Mouse (Mus musculus): ENCODE data around the gene Gchfr. TPM values are rescaled to one million over a fixed set of nuclear protein-coding genes. Genes with fewer than 3 reads are reported as not detected.

Gchfr gene
- polyA plus RNA-seq, 1 experiment from 2014 or later: 9.9 TPM

DNA sequence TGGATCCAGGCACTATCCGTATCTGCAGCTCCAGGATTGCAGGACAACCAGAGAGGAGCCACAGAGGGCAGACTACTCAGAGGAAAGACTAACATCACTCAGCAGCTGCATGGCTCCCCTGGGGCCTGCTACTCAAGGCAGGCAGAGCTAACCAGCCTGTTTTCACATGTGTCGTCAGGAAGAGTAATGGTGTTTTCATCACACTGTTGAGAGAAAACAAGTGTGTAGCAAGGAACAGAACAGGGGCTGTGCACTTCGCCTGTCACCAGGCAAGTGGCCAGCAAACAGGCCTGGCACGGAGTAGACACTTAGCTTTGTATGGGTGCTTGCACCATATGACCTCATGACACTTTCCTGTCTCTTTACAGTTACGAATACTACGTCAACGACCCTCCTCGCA, 4.0 kb downstream of the Gchfr start:
- no peaks in the 10 kb centered on the region; the same call in 1 of the 2 replicates for H3K36me3 ChIP-seq (ENCODE audit: control insufficient read depth, insufficient read depth, low read length)
- H3K27ac ChIP-seq (ENCODE audit: low read length): no peak overlapping the region
- no peak overlapping the region for H3K4me2 ChIP-seq (ENCODE audit: low read depth, low read length)
- WGBS: 53% methylated on average over 8 of the region's 8 CpGs
- no peak for ATAC-seq (ENCODE audit: insufficient read depth, low FRiP score)
- H3K9me3 ChIP-seq (replicated peaks; ENCODE audit: control insufficient read depth, low read length): no peaks in the 10 kb centered on the region
- H3K4me3 ChIP-seq (replicated peaks; ENCODE audit: low read length): no peak overlapping the region
- H3K9ac ChIP-seq (ENCODE audit: low read length): no peak overlapping the region
- H3K27me3 ChIP-seq (ENCODE audit: control insufficient read depth, insufficient read depth, low read length): no peaks in the 10 kb centered on the region
- H3K4me1 ChIP-seq (ENCODE audit: control insufficient read depth, insufficient read depth, low read length): peaks cover 23% of the 10 kb centered on the region

DNA sequence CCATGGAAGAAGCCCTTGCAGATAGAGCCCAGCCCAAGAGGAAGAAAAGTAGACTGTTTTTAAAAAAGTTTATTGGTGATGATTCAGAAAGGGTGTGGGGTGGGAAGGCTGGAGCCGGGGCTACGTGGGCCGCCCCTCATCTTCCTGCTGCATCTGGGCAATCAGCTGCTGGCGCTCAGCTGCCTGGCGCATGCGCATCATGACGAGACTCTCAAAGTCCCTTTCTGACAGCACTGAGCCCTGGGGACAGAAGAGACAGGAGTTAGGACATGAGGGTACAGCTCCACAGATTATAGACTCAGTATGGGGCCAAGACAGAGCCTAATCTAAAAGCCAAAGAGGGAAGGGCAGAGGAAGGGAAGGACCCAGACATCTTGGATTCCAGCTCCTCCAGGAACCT, 4.9 kb downstream of the Gchfr start:
- ATAC-seq (ENCODE audit: insufficient read depth, low FRiP score): no peak
- WGBS: 89% methylated on average over 7 of the region's 7 CpGs
- Histone ChIP-seq H3K9ac (ENCODE audit: low read length) (no peak overlapping the region), H3K36me3 (ENCODE audit: control insufficient read depth, insufficient read depth, low read length) (no peaks in the 10 kb centered on the region; the same call in 1 of the 2 replicates), H3K4me1 (ENCODE audit: control insufficient read depth, insufficient read depth, low read length) (peaks cover 15% of the 10 kb centered on the region; the same call in 1 of the 2 replicates), H3K27ac (ENCODE audit: low read length) (no peak overlapping the region), H3K4me2 (ENCODE audit: low read depth, low read length) (no peak overlapping the region), H3K4me3 (replicated peaks; ENCODE audit: low read length) (no peak overlapping the region), H3K27me3 (ENCODE audit: control insufficient read depth, insufficient read depth, low read length) (no peaks in the 10 kb centered on the region), H3K9me3 (replicated peaks; ENCODE audit: control insufficient read depth, low read length) (no peaks in the 10 kb centered on the region)

DNA sequence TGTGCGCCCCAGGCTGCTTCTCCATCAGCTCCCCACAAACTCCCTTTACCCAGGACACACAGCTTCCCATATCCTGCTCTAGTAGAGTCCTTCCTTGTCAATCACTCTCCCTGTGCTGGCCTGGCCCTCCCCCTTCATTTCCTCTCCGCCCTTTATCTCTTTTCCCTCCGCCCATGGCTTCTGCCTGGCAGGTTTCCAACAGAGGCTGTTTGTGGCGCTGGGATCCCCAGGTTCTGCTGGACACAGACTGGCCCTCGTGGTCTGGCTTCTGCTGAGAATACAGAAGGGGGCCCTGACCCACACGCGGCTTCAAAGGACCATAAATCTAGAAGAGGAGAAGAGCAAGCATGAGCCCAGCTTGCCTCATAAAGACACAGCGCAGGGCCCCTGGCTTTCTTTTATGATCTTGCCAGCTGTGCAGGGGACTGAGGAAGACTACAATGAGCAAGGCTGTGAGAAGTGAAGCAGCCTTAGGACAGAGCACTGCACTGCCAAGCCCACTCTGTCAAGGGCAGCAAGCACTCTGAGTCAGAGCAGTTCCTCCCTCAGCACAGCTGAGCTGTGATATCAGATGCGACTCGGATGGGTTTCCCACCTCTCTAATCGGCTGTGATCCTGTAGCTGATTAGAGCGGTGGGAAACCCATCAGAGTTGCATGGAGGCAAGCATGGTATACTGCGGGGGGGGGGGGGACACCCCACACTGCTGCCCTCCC, 5.4 kb downstream of the Gchfr start:
- no peak overlapping the region for H3K9ac ChIP-seq (ENCODE audit: low read length)
- 17% methylated on average over 13 of the region's 13 CpGs for WGBS
- no peak overlapping the region for H3K4me3 ChIP-seq (replicated peaks; ENCODE audit: low read length)
- H3K4me2 ChIP-seq (ENCODE audit: low read depth, low read length): peak overlapping the region; percentile 17; the same call in 1 of the 2 replicates
- peaks cover 15% of the 10 kb centered on the region; the same call in 1 of the 2 replicates for H3K4me1 ChIP-seq (ENCODE audit: control insufficient read depth, insufficient read depth, low read length)
- H3K27me3 ChIP-seq (ENCODE audit: control insufficient read depth, insufficient read depth, low read length): no peaks in the 10 kb centered on the region
- no peaks in the 10 kb centered on the region; the same call in 1 of the 2 replicates for H3K36me3 ChIP-seq (ENCODE audit: control insufficient read depth, insufficient read depth, low read length)
- ATAC-seq (ENCODE audit: insufficient read depth, low FRiP score): peak; percentile 14; the same call in 1 of the 2 replicates
- no peak overlapping the region; the same call in 1 of the 2 replicates for H3K27ac ChIP-seq (ENCODE audit: low read length)
- H3K9me3 ChIP-seq (replicated peaks; ENCODE audit: control insufficient read depth, low read length): no peaks in the 10 kb centered on the region

DNA sequence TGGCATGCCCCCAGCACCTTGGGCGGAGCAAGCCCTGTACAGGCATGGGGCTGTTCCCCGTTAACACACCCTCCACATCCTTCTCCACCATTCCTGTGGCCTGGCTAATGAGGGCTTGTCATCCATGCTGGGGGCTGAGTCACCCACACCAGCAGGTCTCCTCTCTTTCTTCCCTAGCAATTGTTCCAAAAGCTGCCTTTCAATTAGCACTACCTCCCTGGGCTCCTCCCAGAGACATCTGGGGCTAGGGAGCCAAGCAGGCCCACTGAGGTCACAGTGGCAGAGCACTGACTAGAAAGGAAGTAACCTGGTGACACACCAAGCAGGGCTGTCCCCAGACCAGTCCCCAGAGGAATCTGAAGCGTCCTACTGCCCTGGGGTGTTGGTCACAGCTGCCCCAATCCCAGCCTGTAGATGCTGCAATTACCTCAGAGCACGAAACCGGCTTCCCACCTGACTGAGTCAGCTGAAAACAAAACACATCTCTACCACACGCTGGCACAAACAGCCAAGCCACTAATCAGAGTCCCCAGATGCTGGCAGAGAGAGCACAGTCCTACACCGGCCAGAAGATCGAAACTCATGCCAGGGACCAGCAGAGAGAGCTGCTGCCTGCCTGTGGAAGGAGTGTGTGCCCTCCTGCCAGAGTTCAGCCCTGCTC, 6.5 kb downstream of the Gchfr start, which contains the start of gene Gm14137:
Gm14137 (plus strand) TSS at position 519 of the 661 bp plus-strand sequence.
- Histone ChIP-seq H3K4me3 (replicated peaks; ENCODE audit: low read length) (no peak within 1 kb of the TSS), H3K9me3 (replicated peaks; ENCODE audit: control insufficient read depth, low read length) (no peaks in the 10 kb centered on the region), H3K4me1 (ENCODE audit: control insufficient read depth, insufficient read depth, low read length) (peaks cover 15% of the 10 kb centered on the region; the same call in 1 of the 2 replicates), H3K4me2 (ENCODE audit: low read depth, low read length) (no peak within 1 kb of the TSS), H3K36me3 (ENCODE audit: control insufficient read depth, insufficient read depth, low read length) (no peaks in the 10 kb centered on the region; the same call in 1 of the 2 replicates), H3K27me3 (ENCODE audit: control insufficient read depth, insufficient read depth, low read length) (no peaks in the 10 kb centered on the region), H3K27ac (ENCODE audit: low read length) (peak within 1 kb of the TSS; percentile 54; the same call in 1 of the 2 replicates), H3K9ac (ENCODE audit: low read length) (peak within 1 kb of the TSS; percentile 13; the same call in 1 of the 2 replicates)
- ATAC-seq (ENCODE audit: insufficient read depth, low FRiP score): peak; percentile 48; the same call in 1 of the 2 replicates
- 62% methylated on average over 8 of the region's 8 CpGs for WGBS

DNA sequence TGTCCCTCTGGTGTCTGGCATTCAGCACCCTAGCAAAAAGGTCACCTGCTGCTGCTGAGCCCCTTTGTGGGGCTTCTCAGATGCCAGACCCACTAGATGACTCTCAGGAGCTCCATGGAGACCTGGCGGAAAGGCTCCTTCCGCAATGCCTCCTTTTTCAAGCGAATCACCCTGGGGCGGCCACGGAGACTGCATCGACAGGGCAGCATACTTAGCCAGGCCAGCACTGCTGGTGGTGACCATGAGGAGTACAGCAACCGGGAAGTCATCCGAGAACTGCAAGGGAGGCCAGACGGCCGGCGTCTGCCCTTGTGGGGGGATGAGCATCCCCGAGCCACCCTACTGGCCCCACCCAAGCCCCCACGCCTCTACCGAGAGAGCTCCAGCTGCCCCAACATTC, 7.3 kb downstream of the Gchfr start:
- no peak for ATAC-seq (ENCODE audit: insufficient read depth, low FRiP score)
- H3K9me3 ChIP-seq (replicated peaks; ENCODE audit: control insufficient read depth, low read length): no peaks in the 10 kb centered on the region
- H3K4me1 ChIP-seq (ENCODE audit: control insufficient read depth, insufficient read depth, low read length): peaks cover 15% of the 10 kb centered on the region; the same call in 1 of the 2 replicates
- H3K27me3 ChIP-seq (ENCODE audit: control insufficient read depth, insufficient read depth, low read length): no peaks in the 10 kb centered on the region
- peak overlapping the region; percentile 54; the same call in 1 of the 2 replicates for H3K27ac ChIP-seq (ENCODE audit: low read length)
- peak overlapping the region; percentile 13; the same call in 1 of the 2 replicates for H3K9ac ChIP-seq (ENCODE audit: low read length)
- 70% methylated on average over 14 of the region's 14 CpGs for WGBS
- no peak overlapping the region for H3K4me3 ChIP-seq (replicated peaks; ENCODE audit: low read length)
- H3K4me2 ChIP-seq (ENCODE audit: low read depth, low read length): no peak overlapping the region
- H3K36me3 ChIP-seq (ENCODE audit: control insufficient read depth, insufficient read depth, low read length): no peaks in the 10 kb centered on the region; the same call in 1 of the 2 replicates

DNA sequence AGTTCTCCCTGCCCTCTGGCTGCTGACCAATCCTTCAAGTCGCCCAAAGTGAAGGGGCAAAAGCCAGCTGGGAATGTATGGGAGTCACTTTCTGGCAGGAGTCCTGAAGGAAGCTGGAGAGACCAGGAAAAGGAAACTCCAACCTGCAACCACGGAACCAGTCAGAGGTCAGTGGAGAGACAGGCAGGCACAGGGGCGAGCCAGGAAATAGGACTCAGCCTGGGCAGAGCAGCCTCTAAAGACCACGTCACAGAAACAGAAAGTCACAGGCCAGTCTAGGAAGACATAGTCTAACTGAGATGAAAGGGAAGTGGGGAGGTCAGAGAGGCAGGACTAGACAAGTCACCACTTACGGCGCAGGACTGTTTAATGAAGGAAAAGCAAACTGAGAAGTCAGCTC, 8.0 kb downstream of the Gchfr start:
- Histone ChIP-seq H3K4me2 (ENCODE audit: low read depth, low read length) (no peak overlapping the region), H3K36me3 (ENCODE audit: control insufficient read depth, insufficient read depth, low read length) (no peaks in the 10 kb centered on the region; the same call in 1 of the 2 replicates), H3K4me3 (replicated peaks; ENCODE audit: low read length) (no peak overlapping the region), H3K27ac (ENCODE audit: low read length) (no peak overlapping the region), H3K4me1 (ENCODE audit: control insufficient read depth, insufficient read depth, low read length) (peaks cover 15% of the 10 kb centered on the region; the same call in 1 of the 2 replicates), H3K9ac (ENCODE audit: low read length) (no peak overlapping the region), H3K9me3 (replicated peaks; ENCODE audit: control insufficient read depth, low read length) (no peaks in the 10 kb centered on the region), H3K27me3 (ENCODE audit: control insufficient read depth, insufficient read depth, low read length) (no peaks in the 10 kb centered on the region)
- WGBS: 59% methylated on average over 6 of the region's 6 CpGs
- no peak for ATAC-seq (ENCODE audit: insufficient read depth, low FRiP score)

DNA sequence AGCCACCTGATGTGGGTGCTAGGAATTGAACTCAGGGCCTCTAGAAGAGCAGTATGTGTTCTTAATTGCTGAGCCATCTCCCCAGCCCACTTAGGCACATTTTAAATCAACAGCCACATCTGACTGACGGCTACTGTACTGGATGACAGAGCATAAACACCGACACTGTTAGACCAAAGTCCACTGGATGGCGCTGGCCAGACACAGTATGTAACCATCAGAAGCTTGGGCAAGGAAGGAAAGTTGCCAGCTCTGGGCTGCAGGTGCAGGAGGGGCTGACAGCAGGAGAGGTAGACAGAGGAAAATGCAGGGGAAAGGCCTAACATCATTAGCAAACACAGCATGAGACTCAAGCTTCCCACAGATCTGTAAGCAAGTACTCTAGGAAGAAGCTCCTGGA, 9.2 kb downstream of the Gchfr start:
- Histone ChIP-seq H3K4me2 (ENCODE audit: low read depth, low read length) (no peak overlapping the region), H3K9me3 (replicated peaks; ENCODE audit: control insufficient read depth, low read length) (no peaks in the 10 kb centered on the region), H3K4me3 (replicated peaks; ENCODE audit: low read length) (no peak overlapping the region), H3K9ac (ENCODE audit: low read length) (no peak overlapping the region), H3K27ac (ENCODE audit: low read length) (no peak overlapping the region), H3K36me3 (ENCODE audit: control insufficient read depth, insufficient read depth, low read length) (no peaks in the 10 kb centered on the region; the same call in 1 of the 2 replicates), H3K4me1 (ENCODE audit: control insufficient read depth, insufficient read depth, low read length) (peaks cover 15% of the 10 kb centered on the region; the same call in 1 of the 2 replicates), H3K27me3 (ENCODE audit: control insufficient read depth, insufficient read depth, low read length) (no peaks in the 10 kb centered on the region)
- 65% methylated on average over 3 of the region's 3 CpGs for WGBS
- ATAC-seq (ENCODE audit: insufficient read depth, low FRiP score): no peak

DNA sequence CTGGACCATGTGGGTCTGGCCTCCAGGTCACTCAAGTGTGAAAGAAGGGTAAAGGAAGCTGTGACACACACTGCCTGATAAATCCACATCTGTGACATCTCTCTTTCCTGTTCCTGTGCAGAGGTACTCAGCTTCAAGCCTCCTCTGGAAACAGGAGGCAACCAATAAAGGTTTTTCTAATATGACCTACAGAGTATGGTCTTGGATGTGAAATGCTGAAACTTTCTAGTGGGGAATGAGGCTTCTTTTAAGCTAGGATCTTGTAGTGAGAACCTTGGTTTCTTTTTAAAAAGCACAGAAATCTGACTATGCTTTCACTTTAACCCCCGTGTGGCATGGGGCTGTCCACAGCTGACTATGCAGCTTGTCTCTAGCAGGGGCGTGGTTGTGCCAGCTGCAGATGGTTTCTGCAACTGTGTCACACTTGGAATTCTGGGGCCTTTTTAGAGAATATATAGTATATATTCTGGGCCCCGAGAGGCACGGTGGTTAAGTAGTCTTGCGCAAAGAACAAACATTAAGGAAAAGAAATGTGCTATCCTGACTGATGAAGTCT, 9.9 kb downstream of the Gchfr start:
- Histone ChIP-seq H3K27ac (ENCODE audit: low read length) (no peak overlapping the region), H3K4me1 (ENCODE audit: control insufficient read depth, insufficient read depth, low read length) (peaks cover 13% of the 10 kb centered on the region; the same call in 1 of the 2 replicates), H3K36me3 (ENCODE audit: control insufficient read depth, insufficient read depth, low read length) (no peaks in the 10 kb centered on the region), H3K27me3 (ENCODE audit: control insufficient read depth, insufficient read depth, low read length) (no peaks in the 10 kb centered on the region), H3K4me2 (ENCODE audit: low read depth, low read length) (no peak overlapping the region), H3K4me3 (replicated peaks; ENCODE audit: low read length) (no peak overlapping the region), H3K9ac (ENCODE audit: low read length) (no peak overlapping the region), H3K9me3 (replicated peaks; ENCODE audit: control insufficient read depth, low read length) (no peaks in the 10 kb centered on the region)
- 92% methylated on average over 5 of the region's 5 CpGs for WGBS
- ATAC-seq (ENCODE audit: insufficient read depth, low FRiP score): no peak

DNA sequence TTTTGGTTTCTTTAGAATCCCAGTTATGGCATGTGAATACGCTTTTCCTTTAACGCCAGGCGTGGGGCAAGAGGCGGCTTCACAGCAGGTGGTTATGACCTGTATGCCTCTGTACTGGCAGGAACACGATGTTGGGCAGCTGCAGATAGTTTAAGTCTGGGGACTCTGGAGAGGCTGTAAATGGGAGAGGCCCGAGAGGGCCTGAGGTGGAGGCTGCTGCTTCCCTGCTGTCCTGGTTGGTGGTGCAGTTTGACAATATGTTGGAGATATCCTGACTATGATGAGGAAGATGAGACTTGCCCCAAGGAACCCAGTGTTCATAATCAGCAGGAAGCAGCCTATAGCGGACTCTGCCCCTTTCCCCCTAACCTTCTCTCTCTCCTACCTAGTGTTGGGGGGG, 15.3 kb downstream of the Gchfr start:
- 88% methylated on average over 7 of the region's 7 CpGs for WGBS
- Histone ChIP-seq H3K36me3 (ENCODE audit: control insufficient read depth, insufficient read depth, low read length) (no peaks in the 10 kb centered on the region), H3K27ac (ENCODE audit: low read length) (no peak overlapping the region), H3K9me3 (replicated peaks; ENCODE audit: control insufficient read depth, low read length) (no peaks in the 10 kb centered on the region), H3K27me3 (ENCODE audit: control insufficient read depth, insufficient read depth, low read length) (no peaks in the 10 kb centered on the region), H3K4me2 (ENCODE audit: low read depth, low read length) (no peak overlapping the region), H3K9ac (ENCODE audit: low read length) (no peak overlapping the region), H3K4me1 (ENCODE audit: control insufficient read depth, insufficient read depth, low read length) (no peaks in the 10 kb centered on the region), H3K4me3 (replicated peaks; ENCODE audit: low read length) (no peak overlapping the region)
- ATAC-seq (ENCODE audit: insufficient read depth, low FRiP score): no peak
